Mouse (Mus musculus): Measurements from ENCODE around the gene Klhl25.
"Not testable (repeated sequence)": the region's sequence is repeated elsewhere in the genome, so short reads cannot be mapped to it uniquely, and the experiment has no call there.

The Klhl25 gene

DNA sequence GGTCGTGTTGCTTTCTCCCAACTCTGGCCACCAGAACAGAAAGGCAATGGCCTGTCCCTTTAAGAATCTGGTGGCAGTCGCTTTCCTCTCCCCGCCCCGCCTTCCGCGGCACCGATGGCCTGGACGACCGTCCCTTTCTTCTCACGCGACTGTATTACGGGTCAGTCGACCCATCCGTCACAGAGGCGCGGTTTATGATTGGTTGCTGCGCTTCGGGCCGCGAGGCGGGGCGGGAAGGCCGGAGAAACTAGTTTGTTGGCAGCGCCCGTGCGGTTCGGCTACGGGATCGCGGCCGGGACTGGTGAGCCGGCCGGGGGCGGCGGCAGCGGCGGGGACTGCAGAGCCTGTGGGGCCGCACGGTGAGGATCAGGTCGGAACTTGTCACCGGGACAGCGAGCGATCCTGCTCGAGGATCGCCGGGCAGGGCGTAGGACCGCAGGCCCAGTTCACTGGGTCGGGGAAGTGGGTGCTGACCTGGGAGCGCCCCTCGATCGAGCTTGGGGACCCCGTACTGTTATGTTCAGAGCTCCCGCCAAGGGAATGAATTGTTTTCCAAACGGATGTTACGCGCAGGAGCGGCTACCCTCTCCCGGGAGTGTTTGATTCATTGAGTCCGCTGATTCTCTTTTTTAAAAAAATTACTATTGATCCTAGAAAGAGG, at the start of gene Klhl25:
Gene Klhl25, plus strand, starts transcription at position 196 of the 661 bp plus-strand sequence.
- DNase-seq, result peak; percentile 97 to 98

DNA sequence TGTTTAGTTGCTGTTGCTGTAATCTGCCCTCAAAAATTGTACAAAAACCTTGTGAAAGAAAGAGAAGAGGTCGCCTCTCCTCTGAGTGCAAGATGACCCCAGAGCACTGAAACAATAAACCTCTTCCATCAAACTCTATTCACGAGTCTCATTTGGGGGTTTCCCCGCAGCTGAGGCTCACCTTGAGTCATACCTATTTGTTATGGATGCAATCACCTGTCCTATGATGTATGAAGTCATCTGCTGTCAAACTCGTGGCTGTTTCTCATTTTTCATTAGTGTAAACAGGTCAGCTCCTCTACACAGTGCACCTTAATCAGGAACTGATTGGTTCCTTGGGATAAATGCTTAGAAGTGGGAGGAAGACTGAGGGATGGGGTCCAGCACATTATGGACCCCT, 47.6 kb upstream of the Klhl25 start:
- no peak for DNase-seq

- DNase-seq, result no peak
Observed at GRCm38 (mm10) chr7:75801022-75801421, 47.1 kb upstream of the Klhl25 start.

GRCm38 (mm10) chr7:75801621-75802358, 46.3 kb upstream of the Klhl25 start:
- no peak for DNase-seq

DNA sequence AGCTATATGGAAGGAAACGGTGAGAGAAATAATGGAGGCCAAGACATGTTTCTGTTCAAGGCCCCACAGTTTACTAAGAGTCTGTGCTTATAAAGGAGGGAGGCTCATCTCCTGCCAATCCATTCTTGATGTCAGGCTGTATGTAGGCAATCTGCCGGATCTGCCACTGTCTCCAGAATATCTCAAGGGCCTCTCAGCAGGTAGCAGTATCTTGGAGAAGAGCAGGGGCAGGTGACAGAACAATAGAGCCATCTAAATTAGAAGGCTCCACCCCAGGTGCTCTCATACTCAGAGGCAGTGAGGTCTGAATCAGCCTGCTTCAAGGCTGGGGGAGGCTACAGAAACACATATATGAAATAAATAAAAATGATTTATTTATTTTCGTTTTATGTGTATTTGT, 45.2 kb upstream of the Klhl25 start:
- DNase-seq, result no peak

DNA sequence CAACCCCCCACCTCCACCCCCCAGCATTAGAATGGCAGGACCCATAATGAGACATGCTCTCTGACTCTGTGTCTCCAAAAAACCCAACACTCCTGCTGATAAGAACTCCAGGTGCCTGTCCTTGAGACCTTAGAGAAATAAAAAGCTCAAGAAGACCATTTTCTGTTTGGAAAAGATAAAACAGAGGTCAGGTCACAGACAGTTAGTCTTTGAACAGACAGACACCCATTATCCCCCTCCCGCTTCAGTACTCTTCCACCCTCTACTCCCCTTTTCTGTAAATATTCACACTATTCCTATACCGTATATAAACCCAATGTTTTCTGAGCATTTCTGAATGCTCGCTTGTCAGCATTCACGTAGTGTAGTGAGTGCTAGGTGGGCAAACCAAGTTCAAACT, 41.9 kb upstream of the Klhl25 start:
- DNase-seq, result no peak

DNA sequence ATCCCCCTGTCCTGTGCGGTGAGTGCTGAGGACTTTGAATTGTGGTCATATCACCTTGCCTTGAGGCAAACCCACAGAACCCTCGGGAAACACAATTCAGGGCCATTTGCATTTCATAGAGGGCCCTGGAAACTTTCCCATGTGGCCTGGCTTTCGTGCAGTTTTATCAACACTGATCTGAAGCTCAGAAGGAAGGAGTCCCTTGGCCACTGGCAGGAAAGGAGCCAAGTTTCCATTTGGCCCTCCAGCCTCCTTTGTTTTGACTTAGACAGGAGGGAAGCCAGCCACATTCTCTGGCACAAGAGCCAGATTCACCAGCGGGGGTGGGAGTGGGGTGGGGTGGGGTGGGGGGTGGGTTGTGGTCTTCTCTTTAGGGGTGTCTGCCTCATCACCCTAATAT, 41.4 kb upstream of the Klhl25 start:
- DNase-seq, result peak; percentile 49 to 65

DNA sequence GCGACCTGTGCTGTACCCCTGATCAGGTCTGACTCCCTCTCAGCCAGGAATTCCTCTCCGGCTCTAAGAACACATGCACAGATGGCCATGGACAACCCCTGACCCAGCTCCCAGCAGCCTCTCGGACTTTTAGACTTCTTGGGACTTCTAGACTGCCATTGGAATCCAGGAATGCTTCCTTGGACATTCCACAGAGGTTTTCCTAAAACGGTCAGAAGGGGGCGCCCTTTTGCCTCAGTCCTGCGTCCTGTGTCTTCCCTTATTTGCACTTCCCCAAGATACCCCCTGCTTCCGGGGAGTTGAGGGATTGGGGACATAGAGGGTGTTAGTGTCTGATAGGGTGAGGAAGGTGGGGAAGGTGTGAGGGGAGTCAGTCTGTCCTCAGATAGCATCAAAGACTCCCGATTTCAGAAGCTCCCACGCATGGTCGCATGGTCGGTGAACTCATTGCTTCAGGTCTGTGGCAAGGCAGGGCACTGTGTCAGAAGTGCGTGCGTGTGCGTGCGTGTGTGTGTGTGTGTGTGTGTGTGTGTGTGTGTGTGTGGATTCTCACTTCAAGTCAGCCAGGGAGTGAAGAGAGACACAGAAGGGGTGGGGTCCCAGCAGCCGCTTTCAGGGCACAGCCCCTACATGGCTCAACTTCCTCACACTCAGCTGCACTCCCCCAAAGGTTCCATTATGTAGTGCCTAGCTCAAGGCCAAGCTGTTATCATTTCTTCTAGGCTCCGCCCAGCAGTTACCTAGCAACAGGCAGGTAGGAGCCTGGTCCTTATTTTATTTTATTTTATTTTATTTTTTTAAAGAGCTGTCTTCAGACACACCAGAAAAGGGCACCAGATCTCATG, 40.4 kb upstream of the Klhl25 start:
- peak; percentile 65 to 72 for DNase-seq

DNA sequence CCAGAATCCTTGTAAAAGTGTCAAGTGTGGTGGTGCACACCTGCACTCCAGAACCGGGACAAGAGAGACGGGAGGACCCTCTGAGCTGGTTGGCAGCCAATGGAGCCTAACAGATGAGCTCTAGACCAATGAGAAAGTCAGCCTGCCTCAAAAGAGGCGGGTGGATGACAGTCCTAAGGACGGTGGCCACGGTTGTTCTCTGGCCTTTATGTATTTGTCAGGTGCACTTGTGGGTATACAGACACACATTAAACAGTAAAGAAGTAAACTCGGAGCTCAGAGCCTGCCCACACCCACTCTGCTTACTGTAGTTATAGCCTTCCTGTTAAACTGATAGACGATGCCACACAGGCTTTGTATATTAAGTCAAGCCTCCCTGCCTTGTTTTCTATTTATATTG, 27.4 kb upstream of the Klhl25 start:
- no peak for DNase-seq

DNA sequence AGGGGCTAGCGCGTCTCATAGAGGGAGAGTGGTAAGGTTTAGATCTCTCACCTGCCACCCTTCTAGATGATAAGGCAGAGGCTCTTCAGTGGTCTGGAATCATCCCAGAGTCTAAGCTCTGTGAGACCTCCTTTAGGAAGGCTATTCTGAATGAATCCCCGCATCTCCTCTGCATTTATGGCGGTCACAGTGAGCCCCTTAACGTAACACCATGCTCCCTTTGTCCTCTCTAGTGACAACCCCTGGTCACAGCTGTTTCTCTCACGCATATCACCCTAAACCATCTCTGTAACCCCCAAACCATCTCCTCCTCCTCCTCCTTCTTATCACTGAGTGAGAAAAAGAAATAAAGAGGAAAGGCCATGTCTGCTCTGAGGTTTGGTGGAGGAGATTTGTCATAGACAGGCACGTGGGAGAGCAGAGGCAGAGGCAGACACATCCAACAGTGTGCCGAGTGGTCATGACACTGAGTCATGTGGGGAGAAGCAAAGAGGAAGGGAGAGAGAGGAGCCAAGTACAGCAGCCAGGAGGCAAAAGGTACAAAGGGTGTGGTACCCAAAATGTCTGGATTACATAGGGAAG, 25.9 kb upstream of the Klhl25 start:
- no peak for DNase-seq

DNA sequence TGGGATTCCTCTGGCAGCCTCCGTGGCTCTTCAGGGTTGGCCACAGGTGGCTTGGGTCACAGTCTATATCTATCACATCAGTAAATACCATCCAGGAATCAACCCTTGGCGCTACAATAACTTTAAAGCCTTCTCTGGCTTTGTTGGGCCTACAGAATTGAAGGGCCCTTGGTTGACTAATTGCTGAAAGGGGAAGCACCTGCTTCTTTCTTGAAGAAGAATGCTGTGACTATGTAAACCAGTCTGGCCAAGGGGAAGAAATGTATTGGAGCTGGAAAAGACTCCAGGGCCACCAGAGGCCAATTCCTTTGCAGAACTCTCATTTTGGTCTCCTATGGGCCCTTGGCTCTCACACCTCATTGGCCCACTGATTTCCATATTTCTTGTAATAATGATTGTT, 25.0 kb upstream of the Klhl25 start:
- no peak for DNase-seq

DNA sequence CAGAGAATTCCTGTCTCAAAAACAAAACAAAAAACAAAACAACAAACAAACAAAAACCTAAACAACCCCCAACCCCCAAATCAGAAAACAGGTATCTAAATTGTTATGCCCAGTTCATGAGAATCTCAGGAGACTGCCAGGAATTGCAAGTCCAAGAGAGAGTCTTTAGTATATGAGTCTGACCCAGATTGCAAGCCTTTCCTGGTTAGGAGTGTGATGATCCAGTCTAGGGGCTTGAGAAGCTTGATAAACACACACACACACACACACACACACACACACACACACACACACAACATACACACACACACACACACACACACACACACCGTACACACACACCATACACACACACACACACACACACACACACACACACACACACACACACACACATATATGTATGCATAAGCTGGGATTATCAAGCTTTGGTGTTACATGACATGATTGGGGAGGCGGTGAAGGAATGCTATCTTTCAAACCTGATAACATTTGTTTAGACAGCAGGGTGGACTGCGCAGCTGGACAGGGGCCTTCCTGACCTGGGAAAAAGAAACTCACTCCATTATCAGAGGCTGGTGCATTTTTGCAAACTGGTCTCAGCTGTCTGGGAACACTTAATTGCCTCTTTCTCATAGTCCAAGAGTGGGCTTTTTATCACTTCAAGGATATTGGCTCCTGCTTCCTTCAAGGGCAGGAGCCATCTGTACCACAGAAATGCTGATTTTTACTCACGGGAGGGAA, 21.6 kb upstream of the Klhl25 start:
- DNase-seq, result no peak

GRCm38 (mm10) chr7:75827357-75827756, 20.8 kb upstream of the Klhl25 start:
- no peak for DNase-seq

DNA sequence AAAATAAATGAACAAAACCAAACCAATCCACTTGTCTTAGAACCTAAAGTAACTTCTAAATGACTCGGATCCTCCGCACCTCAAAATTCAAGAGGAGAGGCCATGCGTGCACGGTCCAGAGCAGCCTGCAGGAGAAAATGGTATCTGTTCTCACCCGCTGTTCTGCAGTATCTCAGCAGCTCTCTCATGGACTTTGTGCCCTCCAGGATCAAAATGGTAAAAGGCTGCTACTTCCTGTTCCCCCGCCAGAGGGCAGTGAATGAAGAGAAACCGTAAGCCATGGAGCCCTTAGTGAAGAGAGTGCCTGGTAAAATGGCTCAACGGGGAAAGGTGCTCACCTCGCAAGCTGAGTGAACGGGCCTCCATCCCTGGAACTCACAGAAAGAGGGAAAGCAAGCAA, 20.3 kb upstream of the Klhl25 start:
- DNase-seq, result peak; percentile 79 to 80

DNA sequence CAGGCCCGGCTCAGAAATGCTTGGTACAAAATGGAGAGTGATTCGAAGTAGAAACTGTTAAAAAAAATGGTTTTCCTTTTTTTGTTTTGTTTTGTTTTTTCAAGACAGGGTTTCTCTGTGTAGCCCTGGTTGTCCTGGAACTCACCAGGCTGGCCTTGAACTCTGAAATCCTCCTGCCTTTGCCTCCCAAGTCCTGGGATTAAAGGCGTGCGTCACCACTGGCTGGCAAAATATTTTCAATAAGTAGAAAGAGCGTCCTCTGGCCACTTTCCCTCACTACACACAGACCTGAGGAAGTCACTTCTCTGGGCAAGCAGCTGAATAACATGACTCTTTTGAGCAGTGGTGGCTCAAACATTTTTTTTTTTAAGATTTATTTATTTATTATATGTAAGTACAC, 19.6 kb upstream of the Klhl25 start:
- no peak for DNase-seq

DNA sequence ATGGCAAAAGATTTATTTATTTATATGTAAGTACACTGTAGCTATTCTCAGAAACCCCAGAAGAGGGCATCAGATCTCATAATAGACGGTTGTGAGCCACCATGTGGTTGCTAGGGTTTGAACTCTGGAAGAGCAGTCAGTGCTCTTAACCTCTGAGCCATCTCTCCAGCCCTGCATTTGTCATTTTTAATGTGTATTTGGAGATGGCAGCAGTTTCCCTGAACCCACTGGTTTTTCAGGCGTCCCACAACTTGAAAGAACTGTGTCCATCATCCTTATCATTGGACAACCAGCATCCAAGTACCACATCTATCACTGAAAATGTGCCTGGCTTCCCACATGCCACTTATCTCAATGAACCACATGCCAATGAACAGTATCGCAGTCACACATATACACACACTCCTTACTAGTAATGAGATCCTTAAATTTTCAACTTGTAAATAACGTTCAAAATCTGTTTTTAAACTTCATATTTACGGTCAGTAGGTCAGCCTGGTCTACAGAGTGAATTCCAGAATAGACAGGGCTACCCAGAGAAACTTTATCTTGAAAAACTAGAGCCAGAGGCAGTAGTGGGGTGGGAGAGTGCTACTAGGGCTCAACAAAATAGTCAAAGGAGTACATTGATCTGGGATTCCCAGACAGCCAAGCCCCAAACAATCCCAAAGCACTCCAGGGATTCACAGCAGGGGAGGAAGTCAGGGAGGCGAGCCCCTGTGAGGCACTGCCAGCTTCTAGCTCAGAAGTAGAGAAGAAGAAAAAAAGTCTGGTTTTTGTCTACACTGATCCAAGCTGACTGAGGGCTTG, 17.7 kb upstream of the Klhl25 start:
- DNase-seq, result no peak

GRCm38 (mm10) chr7:75833960-75834359, 14.2 kb upstream of the Klhl25 start:
- not testable (repeated sequence) for DNase-seq

DNA sequence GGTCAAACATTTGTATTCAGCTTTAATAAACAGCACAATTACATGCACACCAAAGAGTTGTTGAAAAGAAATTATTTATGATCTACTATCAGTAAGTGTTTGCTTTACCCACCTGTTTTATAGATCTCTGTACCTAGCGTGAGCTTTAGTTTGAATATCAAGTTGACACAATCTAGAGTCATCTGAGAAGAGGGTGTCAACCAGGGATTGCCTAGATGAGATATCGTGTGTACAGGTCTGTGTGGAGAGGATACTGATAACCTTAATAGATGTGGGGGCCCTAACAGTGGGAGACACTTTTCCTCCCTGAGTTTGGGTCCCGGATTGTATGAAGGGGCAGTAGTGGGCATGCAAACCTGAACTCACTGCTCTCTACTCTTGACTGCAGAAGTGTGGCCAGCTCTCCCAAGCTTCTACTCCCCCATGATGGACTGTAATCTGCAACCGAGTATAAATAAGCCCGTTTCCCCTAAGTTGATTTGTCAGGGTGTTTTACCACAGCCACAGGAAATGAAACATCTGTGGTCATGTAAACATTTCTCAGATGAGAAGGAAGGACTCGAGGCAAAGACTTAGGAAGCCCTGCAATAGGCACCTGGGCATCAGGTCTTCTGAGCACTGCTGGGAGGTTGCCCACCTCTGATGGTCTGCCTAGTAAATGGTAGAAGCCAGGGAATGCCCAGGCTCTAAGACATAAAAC, 13.0 kb upstream of the Klhl25 start:
- DNase-seq, result not testable (repeated sequence)

DNA sequence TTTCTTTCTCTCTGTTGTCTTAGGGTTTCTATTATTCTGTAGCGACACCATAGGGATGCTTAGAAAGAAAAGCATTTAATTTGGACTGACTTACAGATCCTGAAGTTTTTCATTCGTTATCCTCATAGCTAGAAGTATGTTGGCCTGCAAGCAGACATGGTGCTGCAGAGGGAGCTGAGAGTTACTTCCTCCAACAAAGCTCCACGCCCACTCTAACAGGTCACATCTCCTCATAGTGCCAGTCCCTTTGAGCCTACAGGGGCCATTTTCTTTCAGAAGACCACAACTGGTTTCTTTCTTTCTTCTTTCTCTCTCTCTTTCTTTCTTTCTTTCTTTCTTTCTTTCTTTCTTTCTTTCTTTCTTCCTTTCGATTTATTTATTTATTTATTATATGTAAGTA, 8.0 kb upstream of the Klhl25 start:
- no peak for DNase-seq

- DNase-seq, result no peak
Observed at GRCm38 (mm10) chr7:75842306-75842705, 5.8 kb upstream of the Klhl25 start.

DNA sequence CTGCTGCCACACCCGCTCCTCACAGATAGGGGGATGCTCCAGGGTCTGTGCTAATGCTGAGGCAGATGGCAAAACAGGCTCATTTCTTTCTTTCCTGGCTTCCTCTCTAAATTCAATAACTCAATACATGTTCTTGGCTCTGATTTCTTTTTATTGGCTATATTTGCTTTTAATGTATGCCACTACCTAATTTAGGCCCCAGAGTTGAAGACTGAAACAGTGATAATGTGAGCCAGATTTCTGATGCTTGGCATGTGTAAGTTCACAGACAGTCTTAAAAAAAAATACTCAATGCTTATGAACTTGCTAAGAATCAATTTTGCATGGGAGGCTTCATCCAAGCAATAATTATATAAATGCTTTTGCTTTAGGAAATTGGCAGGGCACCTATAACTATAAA, 2.2 kb upstream of the Klhl25 start:
- no peak for DNase-seq

All from kidney, postnatal 4 days (tissue).